Comparison of ENCODE assay signal across 2 mouse cellular contexts in the genomic region with DNA sequence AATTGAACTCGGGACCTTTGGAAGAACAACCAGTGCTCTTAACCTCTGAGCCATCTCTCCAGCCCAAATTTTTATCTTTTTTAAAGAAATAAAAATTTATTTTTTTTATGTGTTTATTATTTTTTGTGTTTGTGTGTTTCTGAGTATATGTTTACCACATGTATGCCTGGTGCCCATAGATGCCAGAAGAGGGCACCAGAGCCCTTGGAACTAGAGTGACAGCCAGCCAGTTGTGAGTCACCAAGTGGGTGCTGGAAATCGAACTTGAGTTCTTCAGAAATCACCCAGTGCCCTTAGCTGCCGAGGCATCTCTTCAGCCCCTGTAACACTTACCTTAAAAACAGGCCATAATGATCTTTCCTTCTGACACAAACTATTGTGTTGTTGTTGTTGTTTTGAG.
A peak's percentile ranks its signal among the peaks of the same experiment; 100 is the strongest.
TF ChIP-seq lines count a peak whose summit lies in the region.

No protein-coding gene starts in this region.

TF ChIP-seq in CH12.LX, 34 proteins besides CTCF, POLR2A, EP300 and RAD21:
- TF ChIP-seq KAT2A (IDR thresholded peaks at IDR 0.05; ENCODE audit: insufficient replicate concordance, low read length) = no peak
- TF ChIP-seq BHLHE40 (IDR thresholded peaks at IDR 0.05; ENCODE audit: low read depth, low read length) = no peak
- no peak for TF ChIP-seq GABPA (IDR thresholded peaks at IDR 0.05; ENCODE audit: insufficient replicate concordance, low read depth, low read length)
- no peak for TF ChIP-seq TBP (conservative IDR thresholded peaks at IDR 0.05; ENCODE audit: low read depth, low read length)
- no peak for TF ChIP-seq MYC (IDR thresholded peaks at IDR 0.05; ENCODE audit: low read depth, low read length)
- no peak for TF ChIP-seq RCOR1 (conservative IDR thresholded peaks at IDR 0.05; ENCODE audit: low read depth, low read length)
- no peak for TF ChIP-seq USF2 (conservative IDR thresholded peaks at IDR 0.05; ENCODE audit: low read depth, low read length)
- no peak for TF ChIP-seq MAZ (IDR thresholded peaks at IDR 0.05; ENCODE audit: low read depth, low read length)
- no peak for TF ChIP-seq IRF4 (IDR thresholded peaks at IDR 0.05; ENCODE audit: low read depth, low read length)
- TF ChIP-seq PAX5 (IDR thresholded peaks at IDR 0.05; ENCODE audit: low read length) = no peak
- no peak for TF ChIP-seq ZMIZ1 (IDR thresholded peaks at IDR 0.05; ENCODE audit: low read depth, low read length)

TF ChIP-seq in MEL, 35 proteins besides CTCF, POLR2A, EP300 and RAD21:
- no peak for TF ChIP-seq BHLHE40 (IDR thresholded peaks at IDR 0.05; ENCODE audit: borderline replicate concordance, low read depth, low read length)
- no peak for TF ChIP-seq POLR2AphosphoS2 (IDR thresholded peaks at IDR 0.05; ENCODE audit: low read length)
- TF ChIP-seq SMC3 (IDR thresholded peaks at IDR 0.05; ENCODE audit: low read depth, low read length) = peak; percentile 27; the same call in 1 of the 2 replicates
- TF ChIP-seq ZC3H11A (IDR thresholded peaks at IDR 0.05; ENCODE audit: low read depth, low read length) = peak; percentile 16; the same call in 1 of the 2 replicates
- TF ChIP-seq ZKSCAN1 (IDR thresholded peaks at IDR 0.05; ENCODE audit: low read depth, low read length) = no peak
